Mouse (Mus musculus): ENCODE measurements at regions not wholly inside any gene's neighbourhood (a gene's known extent, or its start where the extent isn't known, plus 50 kb on each side); places are given as distances from the start of the nearest gene placed in this dataset.
A peak's percentile ranks its signal among the peaks of the same experiment; 100 is the strongest.

GRCm38 (mm10) chrX:152918212-152918611 lies 88.1 kb upstream of the Usp51 start:
- DNase-seq, result peak; percentile 78

- peak; percentile 22 for DNase-seq
Observed at GRCm38 (mm10) chrX:152926991-152927390, 79.3 kb upstream of the Usp51 start.

DNA sequence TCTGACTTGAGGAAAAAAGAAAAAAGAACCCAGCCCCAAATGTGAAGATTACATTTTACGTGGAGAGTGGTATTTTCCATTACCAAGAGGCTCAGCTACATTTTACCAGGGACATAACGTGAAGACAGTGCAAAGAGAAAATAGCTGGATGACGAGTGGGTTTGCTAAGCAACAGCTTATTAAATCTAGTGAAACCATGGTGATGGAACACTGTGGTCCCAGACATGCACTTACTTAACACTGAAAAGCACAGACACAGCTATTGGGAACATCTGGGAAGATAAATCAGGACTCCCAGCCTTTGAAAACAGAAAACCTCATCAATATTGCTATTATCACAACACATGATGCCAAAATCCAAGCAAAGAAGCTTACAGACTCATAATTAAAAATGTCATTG lies 60.1 kb upstream of the Usp51 start:
- no peak for DNase-seq
